Mouse (Mus musculus) 3T3-L1 (cell line): ENCODE measurements around the gene D10Wsu102e.

Source experiments
- DNase-seq: peaks from one replicate; pipeline ENCODE4 v3.0.0-alpha.2; 2015; ENCODE audit warnings: low read depth, low spot score

The D10Wsu102e gene

DNA sequence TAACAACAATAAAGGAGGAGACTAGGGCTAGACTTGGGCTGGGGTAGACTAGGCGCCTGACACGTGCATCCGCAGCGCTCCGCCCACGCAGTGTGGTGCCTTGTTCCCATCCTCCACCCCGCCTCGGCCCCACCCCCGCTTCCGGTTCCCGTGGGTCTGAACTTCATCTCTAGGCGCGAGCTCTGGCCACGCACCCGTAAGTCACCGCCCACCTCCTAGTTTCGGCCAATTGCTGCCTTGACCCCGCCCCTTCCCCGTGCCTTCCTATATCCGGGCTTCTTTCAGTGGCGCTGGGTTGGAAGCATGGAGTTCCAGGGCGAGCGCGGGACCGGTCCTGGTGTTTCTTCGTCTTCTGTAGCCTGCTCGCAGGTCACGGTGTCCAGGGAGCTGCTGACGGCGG is at the start of gene D10Wsu102e:
Gene D10Wsu102e (plus strand): TSS at position 266 of the 400 bp plus-strand sequence.
- DNase-seq, result peak; percentile 98

DNA sequence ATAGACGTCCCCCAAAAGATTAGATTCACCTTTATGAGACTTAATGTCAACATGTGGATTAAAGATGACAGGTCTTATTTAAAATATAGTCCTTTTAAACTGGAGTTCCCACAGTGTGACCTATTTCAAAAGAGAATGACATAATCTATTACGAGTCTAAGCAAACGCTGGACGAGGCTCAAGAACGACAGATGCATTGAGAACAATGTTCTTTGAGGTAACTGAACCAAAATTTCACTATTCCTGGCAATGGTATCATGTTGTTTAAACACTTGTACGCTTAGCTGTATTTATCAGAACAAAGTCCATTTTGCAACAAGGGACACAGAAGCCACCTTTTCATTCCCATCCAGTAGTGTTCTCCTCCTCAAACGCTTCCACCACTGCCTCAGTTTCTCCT is 49.7 kb upstream of the D10Wsu102e start:
- no peak for DNase-seq

DNA sequence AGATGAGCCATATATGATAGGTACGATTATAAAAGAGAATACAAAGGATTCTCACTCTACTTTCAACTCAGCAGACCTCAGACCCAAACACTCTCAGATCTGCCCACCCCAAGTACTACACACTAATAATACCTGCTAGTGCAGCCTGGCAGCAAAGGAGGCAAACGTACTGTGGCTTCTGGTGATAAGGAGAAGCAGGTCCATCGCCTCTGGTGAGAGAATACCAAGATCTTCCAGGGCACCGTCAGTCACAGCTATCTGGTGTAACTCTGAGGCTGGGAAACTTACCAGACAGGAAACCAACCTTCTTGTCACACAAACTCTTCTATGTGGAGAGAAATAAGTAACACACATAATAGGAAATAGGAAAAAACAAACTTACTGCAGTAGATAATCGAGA is 47.0 kb upstream of the D10Wsu102e start:
- no peak for DNase-seq

DNA sequence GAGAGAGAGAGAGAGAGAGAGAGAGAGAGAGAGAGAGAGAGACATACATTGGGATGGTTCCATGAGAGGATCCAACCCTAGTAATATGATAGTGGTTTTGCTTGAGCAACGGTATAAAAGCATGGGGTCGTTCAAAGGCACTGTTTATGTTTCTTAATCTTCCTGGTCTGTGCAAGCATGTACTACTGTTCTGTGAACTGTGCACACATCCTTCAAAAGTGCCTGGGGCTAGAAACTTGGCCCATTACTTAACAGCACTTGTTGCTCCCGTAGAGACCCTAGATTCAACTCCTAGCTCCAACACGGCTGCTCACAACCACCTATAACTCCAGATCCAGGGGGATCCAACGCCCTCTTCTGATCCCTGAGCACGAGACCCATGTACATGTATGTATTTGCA is 39.6 kb upstream of the D10Wsu102e start:
- peak; percentile 53 for DNase-seq

DNA sequence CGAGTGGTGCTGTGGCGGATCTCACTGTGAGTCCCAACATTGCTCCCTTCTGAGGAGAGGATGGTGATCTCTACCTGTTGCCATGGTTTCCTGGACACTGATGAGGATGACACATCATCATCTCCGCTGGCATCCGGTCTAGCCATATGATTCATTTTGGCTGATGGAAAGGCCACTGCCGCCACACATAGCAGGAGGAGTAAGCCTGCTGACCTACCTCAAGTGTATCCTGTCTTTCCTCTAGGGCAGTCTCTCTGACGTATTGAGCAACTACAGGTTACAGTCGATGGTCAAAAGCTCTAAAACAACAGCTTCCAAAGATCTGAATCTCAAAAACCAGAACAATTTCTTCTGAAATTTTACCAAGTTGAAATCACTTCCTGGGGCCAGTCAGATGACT is 39.2 kb upstream of the D10Wsu102e start:
- peak; percentile 94 for DNase-seq

DNA sequence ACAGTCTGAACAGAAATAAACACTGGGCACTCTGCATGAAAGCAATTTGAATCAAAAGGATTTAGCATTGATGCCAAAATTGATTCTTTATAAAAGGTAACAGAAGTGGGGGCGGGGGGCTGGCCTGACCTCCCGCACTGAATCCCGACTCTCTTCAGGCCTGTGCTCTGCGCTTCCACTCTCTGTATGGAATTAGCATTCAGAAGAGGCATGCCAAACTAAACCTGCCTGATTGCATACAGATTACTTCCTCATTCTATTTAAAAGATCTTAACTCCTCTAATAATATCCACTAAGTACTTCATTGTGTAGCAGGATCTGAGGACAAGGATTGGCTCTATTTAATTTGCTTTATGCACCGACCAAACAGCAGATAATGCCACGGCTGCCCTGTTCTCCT is 38.5 kb upstream of the D10Wsu102e start:
- no peak for DNase-seq

DNA sequence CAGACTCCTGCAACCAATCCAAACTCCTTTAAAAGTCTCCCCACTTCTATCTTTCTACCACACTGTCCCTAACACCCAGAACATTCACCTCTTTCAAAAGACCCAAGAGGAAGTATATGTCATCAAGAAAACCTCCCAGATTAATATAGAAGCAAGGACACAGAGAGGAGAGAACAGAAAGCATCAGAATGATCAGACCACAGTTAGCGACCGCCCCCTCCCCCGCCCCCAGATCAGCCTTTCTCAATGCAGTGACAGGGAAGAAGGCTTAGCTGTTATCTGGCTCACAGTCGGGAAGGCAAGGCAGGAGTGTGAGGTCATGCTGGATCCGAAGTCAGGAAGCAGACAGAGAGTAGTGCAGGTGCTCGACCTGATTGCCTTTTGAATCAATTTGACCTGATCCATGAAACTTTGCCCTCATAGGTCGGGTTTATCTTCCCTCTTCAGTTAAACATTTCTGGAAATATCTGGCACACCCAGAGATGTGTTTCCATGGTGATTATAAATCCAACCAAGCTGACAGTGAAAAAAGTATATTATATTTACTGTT is 37.4 kb upstream of the D10Wsu102e start:
- no peak for DNase-seq

DNA sequence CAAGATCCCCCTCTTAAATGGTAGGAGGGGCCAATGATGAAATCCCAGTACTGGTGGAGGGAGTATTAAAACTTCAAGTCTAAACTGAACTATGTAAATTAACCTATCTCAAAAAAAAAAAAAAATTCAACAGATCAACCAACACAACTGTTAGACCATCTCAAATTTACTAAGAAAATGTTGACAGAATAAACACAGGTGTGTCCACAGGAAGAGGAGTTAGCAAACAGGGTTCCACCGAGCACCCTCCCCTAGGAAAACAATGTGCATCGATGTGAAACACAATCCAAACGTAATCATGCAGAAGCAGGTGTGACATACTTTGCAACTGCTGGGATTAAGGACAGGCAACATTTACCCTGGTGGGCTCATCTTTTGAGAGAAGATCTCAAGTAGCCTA is 35.1 kb upstream of the D10Wsu102e start:
- DNase-seq, result no peak

DNA sequence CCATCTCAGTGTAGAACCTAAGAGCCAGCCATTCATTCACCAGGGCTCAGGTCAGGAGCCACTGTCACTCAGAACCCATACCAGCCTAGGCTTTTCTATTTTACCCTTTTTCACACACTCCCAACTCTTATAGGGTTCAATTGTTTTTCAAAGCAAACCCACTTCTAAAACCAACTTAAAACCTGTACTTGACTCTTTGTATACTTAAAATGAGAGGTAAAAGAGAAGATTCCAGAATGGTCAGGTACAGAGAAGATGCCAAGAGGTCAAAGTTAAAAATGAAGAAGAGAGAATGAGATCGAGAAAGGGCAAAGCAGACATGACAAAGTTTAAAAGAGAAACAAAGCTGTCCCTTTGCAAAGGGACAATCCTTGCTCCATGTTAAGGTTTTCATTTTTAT is 34.1 kb upstream of the D10Wsu102e start:
- no peak for DNase-seq

DNA sequence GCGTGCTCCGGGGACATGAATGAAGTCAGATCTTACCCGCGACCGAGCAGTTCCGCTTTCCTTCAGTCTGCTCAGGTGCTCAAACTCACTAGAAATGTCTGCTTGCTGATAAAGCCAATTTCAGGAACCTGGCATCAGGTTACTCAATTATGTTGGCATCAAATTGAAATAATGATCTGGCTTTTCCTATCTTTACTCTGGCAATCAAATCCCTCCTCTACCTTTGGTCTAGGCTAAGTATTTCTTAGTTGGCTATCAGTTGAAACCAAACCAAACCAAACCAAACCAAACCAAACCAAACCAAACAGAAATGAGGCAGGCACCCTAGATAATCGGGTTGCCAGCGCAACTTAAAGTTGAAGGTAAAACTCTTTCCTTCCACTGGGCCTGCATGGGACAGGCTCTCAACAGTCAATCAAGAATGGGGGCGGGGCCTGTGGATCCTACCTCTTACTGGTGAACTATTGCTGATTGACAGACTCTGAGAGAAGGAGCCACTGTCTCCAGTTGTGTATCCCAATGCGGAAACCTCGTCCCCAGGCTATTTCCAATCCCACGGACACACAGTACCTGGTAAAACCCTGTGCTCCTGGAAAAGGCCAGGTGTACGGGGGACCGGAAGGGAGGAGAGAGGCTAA is 33.3 kb upstream of the D10Wsu102e start:
- DNase-seq, result no peak

DNA sequence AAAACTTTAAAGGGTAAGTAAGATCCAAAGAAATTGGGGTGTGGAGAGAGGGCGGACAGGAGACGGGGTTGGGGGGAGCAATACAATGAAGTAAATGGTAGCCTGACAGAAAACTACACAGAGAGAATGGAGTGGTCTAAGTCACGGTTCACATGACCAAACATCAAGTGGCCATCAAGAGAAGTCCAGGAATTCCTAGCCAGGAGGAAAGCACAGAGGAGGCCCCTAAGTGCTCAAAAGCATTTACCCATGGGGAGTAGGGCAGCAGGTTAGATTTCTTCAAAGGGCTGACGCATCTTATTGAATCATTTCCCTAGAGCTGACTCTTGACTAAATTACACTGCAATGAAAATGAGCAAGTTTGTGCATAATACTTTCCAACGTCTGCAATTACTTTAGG is 31.2 kb upstream of the D10Wsu102e start:
- no peak for DNase-seq

DNA sequence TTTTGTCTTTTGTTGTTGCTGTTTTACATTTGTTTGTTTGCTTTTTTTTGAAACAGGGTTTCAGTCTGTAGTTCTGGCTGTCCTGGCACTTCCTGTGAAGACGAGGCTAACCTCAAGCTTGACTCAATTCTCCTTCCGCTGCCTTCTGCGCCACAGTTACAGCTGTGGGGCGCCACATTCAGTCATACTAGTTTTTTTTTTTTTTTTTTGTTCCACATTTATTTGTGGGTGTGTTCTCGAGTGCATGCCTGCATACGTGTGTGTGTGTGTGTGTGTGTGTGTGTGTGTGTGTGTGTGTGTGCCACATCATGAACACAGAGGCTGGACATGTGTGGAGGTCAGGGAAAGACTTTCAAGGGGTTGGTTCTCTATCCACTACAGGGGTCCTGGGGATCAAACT is 29.7 kb upstream of the D10Wsu102e start:
- no peak for DNase-seq

DNA sequence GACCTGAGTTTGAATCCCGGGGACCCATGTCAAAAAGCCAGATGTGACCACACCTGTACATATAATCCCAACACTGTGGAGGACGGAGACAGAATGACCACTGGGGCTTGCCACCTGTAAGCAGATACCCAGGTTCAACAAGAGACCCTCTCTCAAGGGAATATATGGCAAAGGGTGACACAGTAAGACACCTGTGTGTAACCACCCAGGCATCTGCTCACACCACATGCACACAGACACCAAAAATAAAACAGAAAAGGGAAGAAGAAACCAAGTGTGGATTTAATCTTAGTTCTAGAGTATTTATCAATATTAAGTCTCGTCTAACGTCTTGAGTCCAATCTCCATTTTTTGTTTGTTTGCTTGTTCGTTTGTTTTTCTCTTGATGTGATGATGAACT is 28.2 kb upstream of the D10Wsu102e start:
- DNase-seq, result no peak

DNA sequence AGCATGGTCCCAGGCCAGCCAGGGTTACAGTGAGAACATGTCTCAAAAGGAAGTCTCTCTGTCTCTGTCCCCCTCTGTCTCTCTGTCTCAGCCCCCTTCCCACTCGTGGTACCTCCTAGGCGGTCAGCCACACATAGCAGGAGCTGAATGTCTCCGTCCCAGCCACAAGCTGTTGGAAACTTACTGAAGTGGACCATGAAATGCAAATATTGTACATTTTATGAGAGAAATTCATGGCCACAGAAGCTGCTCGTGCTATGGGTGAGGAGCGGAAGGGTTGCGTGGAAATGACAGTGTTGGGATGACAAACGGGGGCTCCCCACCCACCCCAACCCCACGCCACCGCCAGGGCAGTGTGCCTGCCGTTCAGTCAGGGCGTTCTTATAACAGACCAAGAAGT is 27.4 kb upstream of the D10Wsu102e start:
- DNase-seq, result no peak

DNA sequence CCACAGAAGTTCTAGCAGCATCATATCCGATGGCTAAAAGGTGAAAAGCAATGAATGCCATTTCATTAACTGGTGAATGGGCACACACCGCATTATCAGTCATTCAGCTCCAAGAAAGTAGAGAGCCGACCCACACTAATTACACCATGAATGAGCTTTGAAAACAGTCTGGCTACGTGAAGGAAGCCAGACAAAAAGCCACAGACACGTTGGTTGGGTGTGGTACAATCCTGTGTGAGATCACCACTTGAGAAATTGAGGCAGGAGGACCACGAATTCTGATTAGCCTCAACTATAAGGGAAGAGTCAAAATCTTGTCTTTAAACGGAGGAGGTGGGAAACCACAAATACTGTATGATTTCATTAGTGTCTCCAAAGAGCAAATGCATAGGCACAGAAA is 23.7 kb upstream of the D10Wsu102e start:
- DNase-seq, result no peak

DNA sequence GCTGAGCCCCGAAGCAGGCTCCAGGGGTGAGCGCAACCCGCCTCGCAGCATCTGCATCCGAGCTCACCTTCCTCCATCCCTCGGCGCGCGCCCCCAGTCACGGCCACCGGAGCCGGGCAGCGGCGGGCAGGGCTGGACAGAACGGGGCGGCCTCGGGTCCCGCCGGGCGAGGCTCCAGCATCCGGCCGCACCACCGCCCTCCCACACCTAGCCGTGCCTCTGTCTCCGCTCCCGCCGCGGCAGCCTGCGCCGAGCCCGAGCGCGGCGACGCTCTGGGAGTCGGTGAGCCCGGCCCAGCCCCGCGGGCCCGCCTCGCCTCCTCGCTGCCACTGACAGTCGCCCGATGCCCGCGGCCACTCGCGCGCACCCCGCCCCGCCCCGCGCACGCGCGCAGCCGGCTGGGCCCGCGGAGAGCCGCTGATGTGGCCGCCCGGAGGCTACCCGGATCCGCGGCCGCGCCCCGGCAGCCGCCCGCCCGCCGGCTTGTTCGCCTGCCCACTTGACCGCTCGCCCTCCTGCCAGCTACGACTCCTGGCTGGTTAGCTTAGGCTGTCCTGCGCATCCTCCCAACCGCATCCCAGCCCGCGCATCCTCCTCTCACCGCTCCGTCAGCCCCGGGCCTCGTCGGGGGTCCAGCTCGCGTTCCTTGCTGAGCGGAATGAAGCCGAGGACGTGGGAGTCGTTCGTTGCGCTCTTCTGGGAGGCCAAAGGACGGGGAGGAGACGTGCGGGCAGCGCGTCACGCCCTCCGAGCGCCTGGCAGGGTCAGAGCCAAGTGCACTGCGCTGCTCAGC is 22.7 kb upstream of the D10Wsu102e start, which contains the start of gene Slc41a2:
Gene Slc41a2 (minus strand): TSS at position 724 of the 793 bp plus-strand sequence.
- peak; percentile 71 for DNase-seq

DNA sequence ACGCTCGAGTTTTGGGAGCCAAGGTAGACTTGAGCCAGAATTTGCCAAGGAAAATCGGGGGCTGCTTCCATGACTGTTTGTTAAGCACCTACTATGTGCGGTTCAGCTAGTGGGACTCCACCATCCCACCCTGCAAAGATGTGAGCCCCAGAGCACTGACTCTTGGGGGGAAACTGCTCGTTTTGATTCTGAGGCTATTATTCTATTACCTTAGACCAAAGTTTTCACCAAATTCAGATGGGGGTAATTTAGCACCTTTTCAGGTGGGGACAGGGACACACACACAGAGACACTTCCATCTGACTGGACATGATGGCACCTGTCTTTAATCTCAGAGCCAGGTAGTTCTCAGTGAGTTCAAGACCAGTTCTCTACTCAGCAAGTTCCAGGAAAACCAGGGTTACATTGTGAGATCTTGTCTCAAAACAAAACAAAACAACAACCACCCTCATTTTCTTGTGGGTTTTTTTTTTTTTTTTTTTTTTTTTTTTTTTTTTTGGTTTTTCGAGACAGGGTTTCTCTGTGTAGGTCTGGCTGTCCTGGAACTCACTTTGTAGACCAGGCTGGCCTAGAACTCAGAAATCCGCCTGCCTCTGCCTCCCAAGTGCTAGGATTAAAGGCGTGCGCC is 21.9 kb upstream of the D10Wsu102e start:
- DNase-seq, result no peak

DNA sequence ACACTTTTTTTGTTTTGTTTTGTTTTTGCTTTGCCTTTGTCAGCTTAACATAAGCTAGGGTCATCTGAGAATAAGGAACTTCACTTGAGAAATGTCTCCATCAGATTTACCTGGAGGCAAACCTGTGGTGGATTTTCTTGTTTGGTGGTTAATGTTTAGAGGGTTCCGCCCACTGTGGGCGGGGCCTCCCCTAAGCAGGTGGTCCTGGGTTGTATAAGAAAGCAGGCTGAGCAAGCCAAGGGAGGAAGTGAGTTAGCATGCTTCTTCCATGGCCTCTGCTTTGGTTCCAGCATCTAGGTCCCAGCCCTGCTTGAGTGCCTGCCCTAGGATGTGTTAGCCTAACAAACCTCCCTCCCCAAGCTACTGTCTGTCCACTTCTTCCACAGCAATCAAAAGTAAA is 18.8 kb upstream of the D10Wsu102e start:
- no peak for DNase-seq

DNA sequence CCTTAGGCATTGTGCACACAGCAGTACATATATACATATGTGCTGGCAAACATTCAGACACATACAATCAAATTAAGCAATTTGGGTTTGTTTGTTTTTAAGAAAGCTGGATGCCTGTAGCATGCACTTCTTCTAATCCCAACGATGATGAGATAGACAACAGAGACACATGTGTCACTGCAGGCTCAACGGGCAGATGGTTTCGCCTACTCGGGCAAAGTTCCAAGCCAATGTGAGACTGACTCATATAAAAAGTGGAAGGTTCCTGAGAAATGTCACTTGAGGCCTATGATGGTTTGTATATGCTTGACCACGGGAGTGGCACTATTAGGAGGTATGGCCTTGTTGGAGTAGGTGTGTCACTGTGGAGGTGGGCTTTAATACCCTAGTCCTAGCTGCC is 16.9 kb upstream of the D10Wsu102e start:
- DNase-seq, result peak; percentile 87

DNA sequence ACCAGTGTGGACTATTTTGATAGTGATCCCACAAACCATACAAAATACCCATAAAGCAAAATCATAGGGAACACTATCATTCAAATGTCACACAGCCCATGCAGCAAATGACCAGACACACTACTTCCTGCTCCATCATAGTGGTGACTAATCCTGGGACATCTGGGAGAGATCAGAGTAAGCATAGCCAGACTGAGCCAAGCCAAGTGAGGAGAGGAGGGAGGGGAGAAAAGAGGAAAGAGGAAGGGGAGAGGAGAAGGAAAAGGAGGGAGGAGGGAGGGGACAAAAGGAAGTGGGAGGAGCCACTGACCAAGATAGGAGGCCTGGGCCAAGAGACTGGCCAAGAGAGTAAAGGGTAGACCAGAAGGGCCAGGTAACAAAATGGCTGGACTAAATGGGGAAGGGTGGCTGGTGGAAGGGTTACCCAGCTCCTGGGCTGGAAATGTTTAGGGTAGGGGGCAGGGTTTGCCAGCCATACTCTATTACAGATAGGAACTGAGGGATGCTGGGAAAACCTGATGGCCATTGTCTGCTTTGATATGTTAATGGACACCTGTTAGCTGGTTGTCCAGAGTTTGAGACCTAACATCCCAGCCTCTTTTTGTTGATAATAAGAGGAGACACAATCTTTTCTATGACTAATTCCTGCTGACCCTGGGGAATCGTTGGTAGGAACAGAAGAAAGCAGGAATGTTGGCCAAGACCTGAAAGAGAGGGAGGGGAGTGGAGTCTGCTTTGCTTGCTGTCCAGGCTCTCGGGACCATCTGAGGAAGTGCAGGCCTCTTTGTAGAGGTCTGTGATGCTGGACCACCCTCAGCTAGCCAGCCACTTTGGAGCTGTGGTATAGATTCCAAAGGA is 16.0 kb upstream of the D10Wsu102e start:
- peak; percentile 75 for DNase-seq

DNA sequence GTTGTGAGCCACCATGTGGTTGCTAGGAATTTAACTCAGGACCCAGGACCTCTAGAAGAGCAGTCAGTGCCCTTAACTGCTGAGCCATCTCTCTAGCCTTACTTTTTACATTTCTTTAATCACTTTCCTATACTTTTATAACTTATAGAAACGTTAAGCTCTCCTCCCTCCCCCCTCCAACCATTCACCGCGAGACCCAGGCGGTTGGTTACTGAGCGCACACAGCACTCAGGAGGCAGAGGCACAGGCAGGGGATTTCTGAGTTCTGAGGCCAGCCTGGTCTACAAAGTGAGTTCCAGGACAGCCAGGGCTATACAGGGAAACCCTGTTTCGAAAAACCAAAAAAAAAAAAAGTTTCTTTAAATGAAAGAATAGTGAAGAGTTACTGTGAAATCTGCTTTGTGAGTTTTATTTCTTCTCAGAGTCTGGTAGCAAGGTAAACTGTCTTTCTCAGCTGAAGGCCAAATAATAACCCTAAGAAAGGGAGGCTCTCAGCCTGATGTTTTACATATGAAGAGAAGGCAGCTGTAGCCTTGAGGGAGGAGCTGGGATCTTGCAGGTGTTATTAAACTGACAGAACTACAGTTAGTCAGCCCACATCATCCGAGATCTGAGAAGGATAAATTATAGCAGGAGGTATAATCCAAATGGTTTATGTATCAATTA is 14.2 kb upstream of the D10Wsu102e start:
- DNase-seq, result no peak
